Mouse (Mus musculus): ENCODE measurements around the gene Casp3. TPM values are rescaled to one million over a fixed set of nuclear protein-coding genes. Genes with fewer than 3 reads are reported as not detected.
A peak's percentile ranks its signal among the peaks of the same experiment; 100 is the strongest.

Casp3 gene
- polyA plus RNA-seq, 1 experiment = 99.9 TPM

DNA sequence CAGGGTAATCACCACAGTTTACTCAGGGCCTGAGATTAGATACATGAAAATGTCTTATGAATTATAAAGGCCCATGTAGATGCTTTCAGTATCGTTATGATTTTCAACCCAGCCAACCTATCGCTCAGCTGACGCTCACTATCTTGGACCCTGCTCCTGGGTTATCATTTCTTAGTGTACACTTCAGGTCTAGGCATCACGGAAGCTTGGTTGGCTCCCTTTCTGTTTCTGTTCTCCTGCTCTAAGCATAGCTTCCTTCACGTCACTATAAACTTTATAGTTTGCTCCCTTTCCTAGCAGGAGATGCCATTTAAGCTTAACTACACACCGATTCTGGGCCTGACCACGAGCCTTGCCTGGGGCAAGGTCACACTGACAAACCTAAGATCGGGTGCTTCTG is 5.5 kb upstream of the Casp3 start:
- Histone ChIP-seq H3K9ac (ENCODE audit: low read depth, poor library complexity, severe bottlenecking) (no peak overlapping the region), H3K4me1 (ENCODE audit: control insufficient read depth, insufficient read depth, low read length) (no peaks in the 10 kb centered on the region), H3K27me3 (ENCODE audit: control insufficient read depth, insufficient read depth, low read length, poor library complexity, severe bottlenecking) (no peaks in the 10 kb centered on the region), H3K4me3 (ENCODE audit: low read depth, low read length) (no peak overlapping the region), H3K9me3 (replicated peaks; ENCODE audit: control insufficient read depth, insufficient read depth, low read length, poor library complexity, severe bottlenecking) (no peaks in the 10 kb centered on the region), H3K36me3 (ENCODE audit: control insufficient read depth, insufficient read depth, low read length, poor library complexity, severe bottlenecking) (peaks cover 7% of the 10 kb centered on the region), H3K27ac (ENCODE audit: insufficient read depth, low read length) (no peak overlapping the region)
- TF ChIP-seq EP300 (IDR thresholded peaks at IDR 0.05; ENCODE audit: insufficient read depth, low read depth, low read length) = no peak
- no peak for TF ChIP-seq POLR2A (IDR thresholded peaks at IDR 0.05; ENCODE audit: insufficient read depth, low read length)
- TF ChIP-seq CTCF (IDR thresholded peaks at IDR 0.05; ENCODE audit: low read depth, low read length) = no peak

DNA sequence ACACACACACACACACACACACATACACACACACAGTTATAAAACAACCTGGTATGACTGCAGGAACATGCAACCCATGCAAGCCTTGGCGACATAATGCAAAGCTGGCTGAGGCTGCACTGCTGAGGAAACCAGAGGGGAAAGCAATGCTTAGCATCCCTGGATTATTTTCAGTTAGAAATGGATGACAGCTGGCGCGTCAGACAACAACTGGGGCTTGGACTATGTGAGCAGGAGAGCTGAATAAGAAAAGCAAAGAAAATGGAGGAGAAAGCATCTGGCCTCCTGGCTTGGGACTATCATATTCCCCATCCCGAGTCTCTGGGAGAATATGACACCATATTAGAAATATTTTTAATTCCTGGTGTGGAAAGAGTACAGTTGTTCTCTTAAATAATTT is 4.2 kb upstream of the Casp3 start:
- no peak overlapping the region for H3K4me3 ChIP-seq (ENCODE audit: low read depth, low read length)
- H3K27ac ChIP-seq (ENCODE audit: insufficient read depth, low read length) = no peak overlapping the region
- no peaks in the 10 kb centered on the region for H3K9me3 ChIP-seq (replicated peaks; ENCODE audit: control insufficient read depth, insufficient read depth, low read length, poor library complexity, severe bottlenecking)
- H3K36me3 ChIP-seq (ENCODE audit: control insufficient read depth, insufficient read depth, low read length, poor library complexity, severe bottlenecking) = peaks cover 3% of the 10 kb centered on the region
- no peaks in the 10 kb centered on the region for H3K27me3 ChIP-seq (ENCODE audit: control insufficient read depth, insufficient read depth, low read length, poor library complexity, severe bottlenecking)
- no peak for TF ChIP-seq CTCF (IDR thresholded peaks at IDR 0.05; ENCODE audit: low read depth, low read length)
- no peak for TF ChIP-seq EP300 (IDR thresholded peaks at IDR 0.05; ENCODE audit: insufficient read depth, low read depth, low read length)
- TF ChIP-seq POLR2A (IDR thresholded peaks at IDR 0.05; ENCODE audit: insufficient read depth, low read length) = no peak
- H3K4me1 ChIP-seq (ENCODE audit: control insufficient read depth, insufficient read depth, low read length) = no peaks in the 10 kb centered on the region
- H3K9ac ChIP-seq (ENCODE audit: low read depth, poor library complexity, severe bottlenecking) = no peak overlapping the region

DNA sequence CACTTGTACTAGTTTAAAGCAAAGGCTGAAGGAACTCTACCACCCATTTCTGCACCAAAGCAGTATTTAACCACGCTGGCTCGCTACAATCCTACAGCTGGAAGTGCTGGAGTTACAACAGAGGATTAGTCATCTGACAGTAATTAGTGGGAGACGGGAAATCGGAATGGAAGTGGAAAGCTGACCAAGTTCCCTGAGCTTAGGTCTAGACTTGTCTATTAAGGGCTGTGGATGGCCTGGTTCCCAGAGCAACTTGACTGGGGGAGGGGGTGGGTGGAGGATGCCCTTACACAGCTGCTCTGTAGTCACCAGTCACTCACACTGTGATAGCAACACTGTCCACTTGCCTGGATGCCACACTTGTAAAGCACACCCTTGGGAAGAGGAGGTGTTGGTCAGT is 3.7 kb upstream of the Casp3 start:
- peaks cover 3% of the 10 kb centered on the region for H3K36me3 ChIP-seq (ENCODE audit: control insufficient read depth, insufficient read depth, low read length, poor library complexity, severe bottlenecking)
- no peak overlapping the region for H3K27ac ChIP-seq (ENCODE audit: insufficient read depth, low read length)
- H3K4me1 ChIP-seq (ENCODE audit: control insufficient read depth, insufficient read depth, low read length) = no peaks in the 10 kb centered on the region
- H3K9me3 ChIP-seq (replicated peaks; ENCODE audit: control insufficient read depth, insufficient read depth, low read length, poor library complexity, severe bottlenecking) = no peaks in the 10 kb centered on the region
- H3K4me3 ChIP-seq (ENCODE audit: low read depth, low read length) = no peak overlapping the region
- H3K27me3 ChIP-seq (ENCODE audit: control insufficient read depth, insufficient read depth, low read length, poor library complexity, severe bottlenecking) = no peaks in the 10 kb centered on the region
- no peak overlapping the region for H3K9ac ChIP-seq (ENCODE audit: low read depth, poor library complexity, severe bottlenecking)
- TF ChIP-seq CTCF (IDR thresholded peaks at IDR 0.05; ENCODE audit: low read depth, low read length) (no peak), POLR2A (IDR thresholded peaks at IDR 0.05; ENCODE audit: insufficient read depth, low read length) (no peak), EP300 (IDR thresholded peaks at IDR 0.05; ENCODE audit: insufficient read depth, low read depth, low read length) (no peak)

DNA sequence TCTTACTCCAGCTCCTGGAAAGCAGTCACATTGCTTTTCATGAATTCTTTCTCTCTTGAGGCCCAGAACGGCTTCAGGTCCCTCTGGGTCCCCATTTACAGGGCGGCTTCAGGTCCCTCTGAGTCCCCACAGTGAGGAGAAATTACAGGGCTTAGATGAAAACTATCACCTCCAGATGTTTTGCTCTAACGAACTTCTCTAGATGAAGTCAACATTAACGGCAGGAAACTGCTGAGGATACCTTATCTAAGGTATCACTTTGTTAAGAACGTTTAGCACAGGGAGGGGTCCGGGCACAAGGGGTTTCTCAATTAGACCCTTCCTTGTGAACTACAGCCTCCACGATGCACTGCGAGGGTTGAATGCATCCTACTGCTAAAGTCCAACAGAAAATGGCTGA is 1.2 kb upstream of the Casp3 start:
- Histone ChIP-seq H3K27ac (ENCODE audit: insufficient read depth, low read length) (no peak overlapping the region), H3K36me3 (ENCODE audit: control insufficient read depth, insufficient read depth, low read length, poor library complexity, severe bottlenecking) (no peaks in the 10 kb centered on the region; the same call in 1 of the 2 replicates), H3K9ac (ENCODE audit: low read depth, poor library complexity, severe bottlenecking) (peak overlapping the region; percentile 87; the same call in 1 of the 2 replicates), H3K27me3 (ENCODE audit: control insufficient read depth, insufficient read depth, low read length, poor library complexity, severe bottlenecking) (no peaks in the 10 kb centered on the region), H3K9me3 (replicated peaks; ENCODE audit: control insufficient read depth, insufficient read depth, low read length, poor library complexity, severe bottlenecking) (no peaks in the 10 kb centered on the region), H3K4me3 (ENCODE audit: low read depth, low read length) (no peak overlapping the region), H3K4me1 (ENCODE audit: control insufficient read depth, insufficient read depth, low read length) (no peaks in the 10 kb centered on the region)
- TF ChIP-seq CTCF (IDR thresholded peaks at IDR 0.05; ENCODE audit: low read depth, low read length) (no peak), EP300 (IDR thresholded peaks at IDR 0.05; ENCODE audit: insufficient read depth, low read depth, low read length) (no peak), POLR2A (IDR thresholded peaks at IDR 0.05; ENCODE audit: insufficient read depth, low read length) (no peak)

DNA sequence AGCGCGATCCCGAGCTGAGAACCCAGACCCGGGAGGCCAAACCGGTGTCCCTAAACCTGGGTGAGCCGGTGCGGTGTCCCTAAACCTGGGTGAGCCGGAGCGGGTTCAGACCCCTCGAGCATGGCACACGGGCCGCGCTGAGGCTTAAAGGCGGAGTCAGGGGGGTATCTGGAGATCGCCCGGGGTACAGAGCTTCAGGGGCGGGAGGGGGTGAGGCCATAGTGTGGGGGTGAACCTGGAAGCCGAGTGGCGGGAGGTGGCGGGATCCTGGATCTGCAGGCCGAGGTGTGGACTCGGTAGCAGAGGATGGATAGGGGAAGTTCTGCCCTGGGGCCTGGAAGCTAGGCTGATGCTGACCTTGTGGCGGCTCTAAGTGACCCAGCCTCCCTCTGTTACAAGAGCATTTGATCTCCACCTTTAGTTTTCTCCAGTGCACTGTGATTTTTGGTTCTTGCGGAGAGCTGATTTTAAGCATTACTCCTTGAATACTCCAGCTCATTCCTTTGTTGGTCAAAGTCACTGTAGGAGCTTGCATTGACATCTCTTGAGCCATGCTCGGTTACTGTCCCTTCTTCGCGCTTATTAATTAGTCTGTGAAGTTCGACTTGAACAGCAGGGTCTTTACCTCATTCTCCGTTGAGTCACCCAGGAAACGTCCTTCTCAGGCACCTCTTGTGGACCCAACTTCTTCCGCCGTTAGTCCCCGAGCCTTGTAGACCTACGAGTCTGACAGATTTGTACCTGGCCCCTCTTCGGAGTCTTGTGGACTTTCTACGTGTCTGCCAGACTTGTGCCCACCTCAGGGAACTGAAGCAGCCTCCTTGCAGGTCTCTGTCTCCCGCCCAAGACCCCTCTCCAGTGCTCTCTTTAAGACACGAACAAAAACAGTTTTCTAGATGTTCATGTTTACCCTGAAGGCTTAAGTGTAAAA is 864 bp downstream of the Casp3 start:
- Histone ChIP-seq H3K9ac (ENCODE audit: low read depth, poor library complexity, severe bottlenecking) (peak overlapping the region; percentile 87), H3K9me3 (replicated peaks; ENCODE audit: control insufficient read depth, insufficient read depth, low read length, poor library complexity, severe bottlenecking) (no peaks in the 10 kb centered on the region), H3K4me1 (ENCODE audit: control insufficient read depth, insufficient read depth, low read length) (no peaks in the 10 kb centered on the region), H3K27ac (ENCODE audit: insufficient read depth, low read length) (peak overlapping the region; percentile 83; the same call in 1 of the 2 replicates), H3K27me3 (ENCODE audit: control insufficient read depth, insufficient read depth, low read length, poor library complexity, severe bottlenecking) (no peaks in the 10 kb centered on the region), H3K36me3 (ENCODE audit: control insufficient read depth, insufficient read depth, low read length, poor library complexity, severe bottlenecking) (0 out of 2 replicates have a peak, but pooled peaks cover 2% of the 10 kb centered on the region), H3K4me3 (ENCODE audit: low read depth, low read length) (peak overlapping the region; percentile 48)
- TF ChIP-seq EP300 (IDR thresholded peaks at IDR 0.05; ENCODE audit: insufficient read depth, low read depth, low read length) (no peak), POLR2A (IDR thresholded peaks at IDR 0.05; ENCODE audit: insufficient read depth, low read length) (no peak), CTCF (IDR thresholded peaks at IDR 0.05; ENCODE audit: low read depth, low read length) (no peak)

Measured in ES-Bruce4 (cell line).